Mouse (Mus musculus) kidney, adult 2 months (tissue): ENCODE results near the gene Prox2. TPM values are rescaled to one million over a fixed set of nuclear protein-coding genes. Genes with fewer than 3 reads are reported as not detected.

Source experiments
- DNase-seq: peaks from one replicate; pipeline ENCODE4 v3.0.0; 2021
- H3K27ac ChIP-seq: fragments of 200-500 bp; 2 replicates; pipeline ENCODE4 v1.5.1; 2012; ENCODE audit warnings: low read depth, low read length, control low read depth, inconsistent platforms; ENCODE audit not compliant: insufficient read depth
- H3K27me3 ChIP-seq: fragments of 200-500 bp; replicated peaks from 2 replicates; pipeline ENCODE4 v1.6.1; 2012; ENCODE audit warnings: mild to moderate bottlenecking, moderate library complexity, low read length, inconsistent platforms; ENCODE audit not compliant: control insufficient read depth, insufficient read depth
- H3K36me3 ChIP-seq: fragments of 200-500 bp; 2 replicates; pipeline ENCODE4 v1.6.1; 2012; ENCODE audit warnings: mild to moderate bottlenecking, moderate library complexity, low read length, inconsistent platforms; ENCODE audit not compliant: control insufficient read depth, insufficient read depth
- H3K4me1 ChIP-seq: fragments of 200-500 bp; 2 replicates; pipeline ENCODE4 v1.6.1; 2011; ENCODE audit warnings: low read length; ENCODE audit not compliant: control insufficient read depth, insufficient read depth
- H3K4me3 ChIP-seq: fragments of 200-500 bp; 2 replicates; pipeline ENCODE4 v1.5.1; 2011; ENCODE audit warnings: mild to moderate bottlenecking, low read depth, low read length, control low read depth; ENCODE audit not compliant: insufficient read depth
- CTCF ChIP-seq: fragments of 200-500 bp; conservative IDR thresholded peaks from 2 replicates; pipeline ENCODE4 v1.5.1; 2011; ENCODE audit warnings: low read depth, mild to moderate bottlenecking, control low read depth, low read length, moderate library complexity, mixed read lengths; ENCODE audit not compliant: insufficient read depth, insufficient read length
- POLR2A ChIP-seq: fragments of 200-500 bp; IDR thresholded peaks from one replicate; pipeline ENCODE4 v1.6.1; 2011; ENCODE audit warnings: low read depth, low read length, control low read depth
- WGBS: fragments of 180-500 bp; shearing (Covaris S2); methylation state at CpG from one replicate; pipeline ENCODE4 v1.1.7; 2018; 5-methylcytosine and 5-hydroxymethylcytosine counted together
- polyA plus RNA-seq: library from polyadenylated mRNA; depleted of rRNA; stranded (reverse); fragments of >200 nt; gene quantifications from 2 replicates; pipeline ENCODE4 v1.2.3, GENCODE M21; 2012; rRNA removed

Gene Prox2
- 2.0 and 2.4 TPM in 2 replicates for polyA plus RNA-seq

DNA sequence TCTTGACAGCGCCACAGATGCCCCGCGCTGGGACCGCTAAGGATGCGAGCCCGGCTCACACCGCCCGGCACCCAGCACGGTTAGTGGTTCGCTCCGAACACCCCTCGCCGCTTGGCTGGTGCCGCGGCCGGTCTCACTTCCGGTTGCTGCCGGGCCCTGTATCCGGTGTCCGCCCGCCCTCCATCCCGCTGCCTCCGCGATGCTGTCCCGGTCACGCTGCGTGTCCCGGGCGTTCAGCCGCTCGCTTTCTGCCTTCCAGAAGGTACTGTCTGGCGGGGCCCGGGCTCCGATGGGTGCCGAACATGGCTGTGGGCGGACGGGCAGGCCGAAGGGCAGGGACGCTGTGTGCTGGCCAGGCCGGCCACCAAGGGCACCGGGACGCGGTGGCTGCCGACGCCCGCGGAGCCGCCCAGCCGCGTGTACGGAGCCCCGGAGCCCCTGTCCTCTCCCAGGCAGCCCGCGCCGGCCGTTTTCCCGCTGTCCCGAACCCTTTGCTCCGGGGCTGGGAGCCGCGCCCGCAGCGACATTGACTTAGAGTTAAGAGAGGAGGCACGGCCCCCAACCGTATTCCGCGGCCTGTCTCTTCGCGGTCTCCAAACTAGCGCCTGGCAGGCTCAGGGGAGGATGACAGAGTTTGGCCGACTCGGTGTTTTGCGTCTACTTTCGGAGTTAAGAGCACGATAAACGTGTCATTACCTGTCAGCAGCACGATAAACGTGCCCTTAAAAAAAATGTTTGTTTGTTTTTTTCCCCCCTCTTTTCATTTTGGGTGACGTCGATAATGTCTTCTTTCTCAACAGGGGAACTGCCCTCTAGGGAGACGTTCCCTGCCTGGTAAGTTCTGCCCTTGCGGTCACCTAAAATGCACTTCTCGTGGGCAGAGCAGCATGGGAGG lies at the start of gene Prox2, which contains the start of gene Dlst:
Gene Prox2 (minus strand): TSS at position 62 of the 895 bp plus-strand sequence.
Gene Dlst (plus strand): TSS at position 136 of the 895 bp plus-strand sequence.
- Histone ChIP-seq H3K4me3 (peak within 1 kb of the TSS; percentile 90), H3K36me3 (no peaks in the 10 kb centered on the region; the same call in 1 of the 2 replicates), H3K27ac (peak within 1 kb of the TSS; percentile 87), H3K27me3 (no peaks in the 10 kb centered on the region), H3K4me1 (peaks cover 26% of the 10 kb centered on the region; the same call in 1 of the 2 replicates)
- TF ChIP-seq POLR2A: peak; percentile 29
- TF ChIP-seq CTCF: 0 out of 2 replicates have a peak, but pooled peaks have one; percentile 1
- WGBS: under 1% methylated on average over 83 of the region's 83 CpGs
- DNase-seq: peak; percentile 93

DNA sequence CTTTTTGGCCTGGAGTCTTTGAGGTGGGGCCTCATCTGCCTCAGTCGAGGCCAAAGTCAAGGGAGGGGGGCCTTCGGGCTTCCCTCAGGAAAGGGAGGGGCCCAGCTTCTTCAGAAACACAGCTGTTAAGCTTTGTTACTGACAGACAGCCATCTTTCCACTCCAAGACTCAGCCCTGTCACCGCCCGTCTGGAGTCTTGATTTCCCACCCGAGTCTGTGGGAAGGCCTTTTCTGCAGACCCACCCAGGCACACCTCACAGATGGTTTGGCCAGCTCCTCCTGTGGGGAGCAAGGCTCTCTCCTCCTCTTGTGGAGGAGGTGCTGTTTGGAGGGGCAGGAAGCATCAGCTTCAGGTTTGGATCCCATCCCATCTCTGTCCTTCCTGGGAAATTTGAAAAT lies 49.0 kb upstream of the Prox2 start:
- H3K4me1 ChIP-seq: no peaks in the 10 kb centered on the region
- no peak for DNase-seq
- H3K4me3 ChIP-seq: no peak overlapping the region
- WGBS: 69% methylated on average over 5 of the region's 5 CpGs
- no peaks in the 10 kb centered on the region for H3K36me3 ChIP-seq
- TF ChIP-seq CTCF (no peak), POLR2A (no peak)
- no peak overlapping the region for H3K27ac ChIP-seq
- no peaks in the 10 kb centered on the region for H3K27me3 ChIP-seq

DNA sequence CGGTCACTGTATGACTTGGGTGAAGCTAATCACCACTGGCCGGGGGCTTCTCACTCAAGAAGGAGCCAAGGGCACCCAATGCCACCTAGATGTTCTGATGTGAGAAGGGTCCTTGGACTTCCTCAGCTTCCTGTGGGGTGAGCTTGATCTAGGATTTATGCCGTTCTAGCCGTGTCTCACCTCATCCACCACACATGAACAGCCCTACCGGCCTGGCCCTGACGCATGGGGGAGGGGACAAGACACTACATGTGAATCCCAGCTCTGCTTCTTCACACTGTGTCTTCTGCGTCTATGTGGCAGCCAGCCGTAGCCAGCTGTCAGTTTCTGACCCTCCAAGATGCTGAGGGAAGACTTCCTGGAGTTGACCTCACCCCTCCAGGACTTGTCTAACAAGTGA lies 48.2 kb upstream of the Prox2 start:
- DNase-seq: no peak
- TF ChIP-seq CTCF: no peak
- no peak for TF ChIP-seq POLR2A
- no peaks in the 10 kb centered on the region for H3K4me1 ChIP-seq
- H3K27ac ChIP-seq: no peak overlapping the region
- WGBS: 90% methylated on average over 8 of the region's 8 CpGs
- H3K36me3 ChIP-seq: no peaks in the 10 kb centered on the region
- no peaks in the 10 kb centered on the region for H3K27me3 ChIP-seq
- no peak overlapping the region for H3K4me3 ChIP-seq

DNA sequence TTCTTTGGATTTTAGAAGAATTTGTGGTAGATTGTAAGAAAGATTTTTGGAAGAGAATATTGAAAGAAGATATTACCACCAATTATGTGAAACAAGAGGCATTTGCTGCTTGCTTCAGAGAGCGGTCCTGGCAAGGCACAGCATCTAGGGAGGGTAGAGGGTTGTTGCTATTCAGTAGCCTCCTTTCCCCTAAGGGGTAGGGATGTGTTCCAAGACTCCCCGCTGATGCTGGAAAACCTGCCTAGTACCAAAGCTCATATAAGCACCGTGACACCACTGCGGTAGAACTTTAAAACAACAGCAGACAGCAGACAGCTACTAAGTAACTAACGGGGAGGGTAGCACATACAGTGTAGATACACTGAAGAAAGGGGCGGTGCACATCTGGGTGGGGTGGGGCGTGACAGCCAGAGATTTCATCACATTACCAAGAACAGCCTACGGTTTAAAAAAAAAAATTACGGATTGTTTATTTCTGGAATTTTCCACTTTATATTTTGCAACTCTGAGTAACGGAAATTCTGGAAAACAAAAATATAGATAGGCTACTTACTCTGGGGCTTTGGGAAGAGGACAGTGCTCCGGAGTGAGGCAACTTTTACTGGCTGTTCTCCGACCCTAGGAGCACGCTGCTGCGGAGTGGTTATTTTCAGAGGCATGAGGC lies 47.4 kb upstream of the Prox2 start:
- 91% methylated on average over 14 of the region's 14 CpGs for WGBS
- H3K36me3 ChIP-seq: no peaks in the 10 kb centered on the region
- H3K27ac ChIP-seq: no peak overlapping the region
- no peak for DNase-seq
- H3K4me3 ChIP-seq: no peak overlapping the region
- TF ChIP-seq CTCF (no peak), POLR2A (no peak)
- H3K27me3 ChIP-seq: no peaks in the 10 kb centered on the region
- H3K4me1 ChIP-seq: no peaks in the 10 kb centered on the region

DNA sequence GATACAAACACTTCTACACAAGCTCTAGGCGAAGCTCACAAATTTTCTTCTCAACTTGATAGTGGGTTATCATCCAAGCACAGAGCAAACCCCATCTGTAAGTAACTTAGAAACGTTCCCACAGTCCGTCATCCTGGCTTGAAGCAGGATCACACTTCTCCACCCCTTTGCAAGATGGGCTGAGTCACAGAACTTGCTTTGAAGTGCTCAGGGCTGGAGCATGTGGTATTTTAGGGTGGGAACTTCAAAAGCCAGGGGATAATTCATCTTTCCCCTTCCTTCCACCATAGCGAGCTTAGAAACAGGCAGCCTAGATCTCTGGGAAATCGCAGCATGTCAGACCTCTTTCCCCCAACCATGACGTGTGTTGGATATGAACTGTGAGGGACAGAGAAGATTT lies 45.8 kb upstream of the Prox2 start:
- Histone ChIP-seq H3K4me1 (no peaks in the 10 kb centered on the region), H3K27ac (no peak overlapping the region), H3K36me3 (no peaks in the 10 kb centered on the region), H3K4me3 (no peak overlapping the region), H3K27me3 (no peaks in the 10 kb centered on the region)
- DNase-seq: no peak
- WGBS: 39% methylated on average over 6 of the region's 6 CpGs
- no peak for TF ChIP-seq CTCF

DNA sequence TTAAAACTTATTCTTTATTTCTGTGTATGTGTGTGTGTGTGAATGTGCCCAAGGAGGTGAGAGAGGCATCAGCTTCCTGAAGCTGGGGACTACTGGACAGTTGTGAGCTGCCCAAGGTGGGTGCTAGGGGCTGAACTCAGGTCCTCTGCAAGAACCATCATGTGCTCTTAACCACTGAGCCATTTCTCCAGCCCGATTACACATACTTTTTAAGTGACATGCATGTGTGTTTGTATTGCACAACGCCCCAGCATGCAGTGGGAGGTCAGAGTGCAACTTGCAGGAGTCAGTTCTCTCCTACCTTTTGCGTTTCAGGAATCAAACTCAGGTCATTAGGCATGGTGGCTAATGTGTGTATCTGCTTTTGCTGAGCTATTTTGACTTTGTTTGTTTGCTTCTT lies 42.5 kb upstream of the Prox2 start:
- no peaks in the 10 kb centered on the region for H3K27me3 ChIP-seq
- WGBS: 70% methylated on average over 3 of the region's 3 CpGs
- H3K36me3 ChIP-seq: no peaks in the 10 kb centered on the region
- H3K27ac ChIP-seq: no peak overlapping the region
- TF ChIP-seq CTCF (no peak), POLR2A (no peak)
- no peaks in the 10 kb centered on the region for H3K4me1 ChIP-seq
- no peak for DNase-seq
- H3K4me3 ChIP-seq: no peak overlapping the region
